Mouse (Mus musculus): ENCODE results near the gene Itga4. TPM values are rescaled to one million over a fixed set of nuclear protein-coding genes. Genes with fewer than 3 reads are reported as not detected.

Gene Itga4
- total RNA-seq (2014; rRNA removed; ENCODE audit: low replicate concordance) = 1.1 and 2.1 TPM in 2 replicates
- 0.70 and 0.71 TPM in 2 replicates for polyA plus RNA-seq (2015; fragmentation: Nextera tagmentation; extraction: Ambion mirVana)

DNA sequence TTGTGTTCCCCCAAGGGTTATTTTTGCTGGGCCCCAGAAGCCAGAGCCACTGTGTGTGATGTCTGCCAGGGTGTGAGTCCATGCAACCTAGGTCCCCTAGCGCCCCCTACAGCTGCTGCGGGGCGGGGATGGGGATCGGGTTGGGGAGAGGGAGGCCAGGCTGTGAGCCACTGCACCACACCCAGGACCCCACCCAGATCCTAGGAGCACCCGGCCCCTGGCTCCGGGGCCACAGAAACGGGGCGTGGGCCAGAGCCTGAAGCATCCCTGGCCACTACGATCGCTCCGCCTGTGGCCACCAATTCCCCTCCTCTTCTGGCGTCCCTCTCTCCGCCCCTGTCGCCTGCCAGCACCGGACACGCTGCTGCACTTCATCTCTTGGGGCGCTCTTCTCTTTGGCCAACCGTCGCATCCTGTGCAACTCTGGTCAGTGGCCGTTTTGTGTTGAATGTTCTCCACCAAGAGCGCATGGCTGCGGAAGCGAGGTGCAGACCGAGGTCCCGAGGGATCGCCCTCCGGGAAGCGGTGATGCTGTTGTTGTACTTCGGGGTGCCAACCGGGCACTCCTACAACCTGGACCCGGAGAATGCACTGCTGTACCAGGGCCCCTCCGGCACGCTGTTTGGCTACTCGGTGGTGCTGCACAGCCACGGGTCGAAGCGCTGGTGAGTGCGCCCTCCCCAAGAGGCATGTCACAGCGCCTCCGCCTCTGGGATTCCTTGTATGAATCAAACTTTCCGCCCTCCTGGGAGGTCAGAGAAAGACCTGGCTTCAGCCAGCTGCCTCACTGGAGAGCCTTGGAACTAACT is at the start of gene Itga4:
TSS of gene Itga4 (plus strand) at position 235 of the 809 bp plus-strand sequence.
- Histone ChIP-seq H3K4me2 (ENCODE audit: low read depth, low read length) (peak within 1 kb of the TSS; percentile 81), H3K4me3 (ENCODE audit: low read depth, low read length) (peak within 1 kb of the TSS; percentile 52), H3K4me1 (ENCODE audit: control insufficient read depth, insufficient read depth) (peaks cover 4% of the 10 kb centered on the region; the same call in 1 of the 2 replicates), H3K9me3 (replicated peaks; ENCODE audit: control insufficient read depth, low read length) (no peaks in the 10 kb centered on the region), H3K9ac (replicated peaks; ENCODE audit: low read depth, low read length) (peak within 1 kb of the TSS; percentile 47; the same call in 1 of the 2 replicates), H3K27ac (ENCODE audit: low read depth) (peak within 1 kb of the TSS; percentile 19; the same call in 1 of the 2 replicates), H3K36me3 (replicated peaks; ENCODE audit: control insufficient read depth, insufficient read depth, low read length) (no peaks in the 10 kb centered on the region), H3K27me3 (ENCODE audit: control insufficient read depth, insufficient read depth, low read length) (peaks cover 7% of the 10 kb centered on the region; the same call in 1 of the 2 replicates)
- TF ChIP-seq EP300 (IDR thresholded peaks at IDR 0.05; ENCODE audit: low read depth) = no peak
- peak; percentile 37 for TF ChIP-seq CTCF (IDR thresholded peaks at IDR 0.05; ENCODE audit: low read depth)
- peak; percentile 76 for ATAC-seq (ENCODE audit: insufficient read depth, low read depth)
- DNase-seq (ENCODE audit: low spot score) = peak; percentile 26
- WGBS = under 1% methylated on average over 38 of the region's 41 CpGs

GRCm38 (mm10) chr2:79206191-79206755 is 49.0 kb upstream of the Itga4 start:
- Histone ChIP-seq H3K4me1 (ENCODE audit: control insufficient read depth, insufficient read depth) (no peaks in the 10 kb centered on the region), H3K4me3 (ENCODE audit: low read depth, low read length) (no peak overlapping the region), H3K27me3 (ENCODE audit: control insufficient read depth, insufficient read depth, low read length) (no peaks in the 10 kb centered on the region), H3K4me2 (ENCODE audit: low read depth, low read length) (no peak overlapping the region), H3K27ac (ENCODE audit: low read depth) (no peak overlapping the region), H3K36me3 (replicated peaks; ENCODE audit: control insufficient read depth, insufficient read depth, low read length) (no peaks in the 10 kb centered on the region), H3K9me3 (replicated peaks; ENCODE audit: control insufficient read depth, low read length) (no peaks in the 10 kb centered on the region), H3K9ac (replicated peaks; ENCODE audit: low read depth, low read length) (no peak overlapping the region)
- DNase-seq (ENCODE audit: low spot score) = no peak
- no peak for TF ChIP-seq CTCF (IDR thresholded peaks at IDR 0.05; ENCODE audit: low read depth)
- no peak for TF ChIP-seq EP300 (IDR thresholded peaks at IDR 0.05; ENCODE audit: low read depth)
- WGBS = 72% methylated on average over 4 of the region's 4 CpGs
- no peak for ATAC-seq (ENCODE audit: insufficient read depth, low read depth)

- Histone ChIP-seq H3K4me3 (ENCODE audit: low read depth, low read length) (no peak overlapping the region), H3K9me3 (replicated peaks; ENCODE audit: control insufficient read depth, low read length) (no peaks in the 10 kb centered on the region), H3K9ac (replicated peaks; ENCODE audit: low read depth, low read length) (no peak overlapping the region), H3K27ac (ENCODE audit: low read depth) (no peak overlapping the region), H3K4me1 (ENCODE audit: control insufficient read depth, insufficient read depth) (no peaks in the 10 kb centered on the region), H3K36me3 (replicated peaks; ENCODE audit: control insufficient read depth, insufficient read depth, low read length) (no peaks in the 10 kb centered on the region), H3K27me3 (ENCODE audit: control insufficient read depth, insufficient read depth, low read length) (no peaks in the 10 kb centered on the region), H3K4me2 (ENCODE audit: low read depth, low read length) (no peak overlapping the region)
- DNase-seq (ENCODE audit: low spot score) (no peak), ATAC-seq (ENCODE audit: insufficient read depth, low read depth) (no peak)
- TF ChIP-seq EP300 (IDR thresholded peaks at IDR 0.05; ENCODE audit: low read depth) (no peak), CTCF (IDR thresholded peaks at IDR 0.05; ENCODE audit: low read depth) (no peak)
Measured at GRCm38 (mm10) chr2:79214982-79215381, 40.2 kb upstream of the Itga4 start.

DNA sequence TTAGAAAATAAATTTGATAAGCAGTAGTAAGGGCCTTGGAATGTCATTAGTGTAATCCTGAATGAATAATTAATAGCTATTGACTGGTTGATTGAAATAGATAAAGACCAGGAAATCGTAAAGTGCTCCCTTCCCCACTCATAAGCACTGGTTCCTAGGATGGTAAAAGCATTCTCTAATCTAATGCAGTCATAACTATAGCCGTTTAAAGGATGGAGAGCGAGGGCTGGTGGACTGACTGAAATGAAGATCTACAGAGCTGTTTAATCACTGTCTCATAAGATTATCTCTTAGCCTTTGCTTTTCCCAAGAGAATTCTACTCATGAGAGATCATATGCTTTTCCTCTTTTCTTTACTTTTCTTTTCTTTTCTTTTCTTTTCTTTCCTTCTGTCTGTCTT is 39.7 kb upstream of the Itga4 start:
- Histone ChIP-seq H3K9me3 (replicated peaks; ENCODE audit: control insufficient read depth, low read length) (no peaks in the 10 kb centered on the region), H3K27me3 (ENCODE audit: control insufficient read depth, insufficient read depth, low read length) (no peaks in the 10 kb centered on the region), H3K36me3 (replicated peaks; ENCODE audit: control insufficient read depth, insufficient read depth, low read length) (no peaks in the 10 kb centered on the region), H3K4me2 (ENCODE audit: low read depth, low read length) (no peak overlapping the region), H3K27ac (ENCODE audit: low read depth) (no peak overlapping the region), H3K4me3 (ENCODE audit: low read depth, low read length) (no peak overlapping the region), H3K9ac (replicated peaks; ENCODE audit: low read depth, low read length) (no peak overlapping the region), H3K4me1 (ENCODE audit: control insufficient read depth, insufficient read depth) (no peaks in the 10 kb centered on the region)
- TF ChIP-seq CTCF (IDR thresholded peaks at IDR 0.05; ENCODE audit: low read depth) (no peak), EP300 (IDR thresholded peaks at IDR 0.05; ENCODE audit: low read depth) (no peak)
- WGBS = 67% methylated on average over 3 of the region's 3 CpGs
- DNase-seq (ENCODE audit: low spot score) (no peak), ATAC-seq (ENCODE audit: insufficient read depth, low read depth) (no peak)

DNA sequence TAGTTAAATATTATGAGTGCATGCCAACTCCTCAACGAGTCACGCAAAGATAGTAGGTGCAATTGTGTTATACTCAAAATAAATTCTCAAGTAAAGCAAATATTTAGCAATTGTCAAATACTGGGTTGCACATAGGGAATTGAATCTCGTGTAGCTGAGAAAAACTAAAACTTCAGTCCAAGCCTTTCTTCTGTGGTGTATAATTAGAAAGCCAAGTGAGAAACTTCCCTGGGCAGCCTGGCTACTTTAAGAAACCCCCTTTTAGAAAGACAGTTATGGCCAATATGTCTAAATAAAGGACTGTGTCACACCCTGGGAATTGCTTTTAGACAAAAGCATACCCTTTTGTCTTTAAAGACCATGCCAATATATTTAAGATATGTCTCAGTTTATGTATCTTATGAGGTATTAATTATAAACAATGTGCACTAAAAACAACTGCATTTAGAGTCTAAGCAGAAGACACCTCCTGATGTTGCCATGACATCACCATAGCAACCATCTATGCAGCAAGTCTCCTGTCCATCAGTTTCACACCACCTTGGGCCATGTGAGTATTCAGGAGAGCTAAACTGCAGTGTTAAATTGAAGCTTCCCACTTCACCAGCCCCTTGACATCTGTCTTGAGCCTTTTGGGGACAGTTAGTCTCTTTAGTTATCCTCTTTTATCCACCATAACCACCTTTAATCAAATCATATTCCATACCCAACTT is 30.4 kb upstream of the Itga4 start:
- H3K27ac ChIP-seq (ENCODE audit: low read depth) = no peak overlapping the region
- H3K4me1 ChIP-seq (ENCODE audit: control insufficient read depth, insufficient read depth) = no peaks in the 10 kb centered on the region
- TF ChIP-seq EP300 (IDR thresholded peaks at IDR 0.05; ENCODE audit: low read depth) (no peak), CTCF (IDR thresholded peaks at IDR 0.05; ENCODE audit: low read depth) (no peak)
- no peaks in the 10 kb centered on the region for H3K27me3 ChIP-seq (ENCODE audit: control insufficient read depth, insufficient read depth, low read length)
- no peaks in the 10 kb centered on the region for H3K36me3 ChIP-seq (replicated peaks; ENCODE audit: control insufficient read depth, insufficient read depth, low read length)
- ATAC-seq (ENCODE audit: insufficient read depth, low read depth) (no peak), DNase-seq (ENCODE audit: low spot score) (no peak)
- no peak overlapping the region for H3K4me3 ChIP-seq (ENCODE audit: low read depth, low read length)
- WGBS = 51% methylated on average over 3 of the region's 3 CpGs
- H3K9ac ChIP-seq (replicated peaks; ENCODE audit: low read depth, low read length) = no peak overlapping the region
- H3K9me3 ChIP-seq (replicated peaks; ENCODE audit: control insufficient read depth, low read length) = no peaks in the 10 kb centered on the region
- H3K4me2 ChIP-seq (ENCODE audit: low read depth, low read length) = no peak overlapping the region
